Mouse (Mus musculus) hindbrain, embryonic 12.5 days (tissue): ENCODE results near the gene Myt1l. TPM values are rescaled to one million over a fixed set of nuclear protein-coding genes. Genes with fewer than 3 reads are reported as not detected.

Source experiments
- ATAC-seq: fragments of 200-750 bp; cut with Nextera tagmentation; 2 replicates; pipeline ENCODE4 v1.8.0; 2017; ENCODE audit warnings: moderate TSS enrichment; ENCODE audit not compliant: low FRiP score
- H3K27ac ChIP-seq: fragments of 300-500 bp; sonication (generic); 2 replicates; pipeline ENCODE4 v1.5.1; 2016; ENCODE audit warnings: mild to moderate bottlenecking
- H3K27me3 ChIP-seq: fragments of 300-500 bp; sonication (generic); 2 replicates; pipeline ENCODE4 v1.6.1; 2016; ENCODE audit warnings: mild to moderate bottlenecking
- H3K36me3 ChIP-seq: fragments of 300-500 bp; sonication (generic); 2 replicates; pipeline ENCODE4 v1.6.1; 2016; ENCODE audit warnings: mild to moderate bottlenecking
- H3K4me1 ChIP-seq: fragments of 300-500 bp; sonication (generic); 2 replicates; pipeline ENCODE4 v1.6.1; 2016
- H3K4me2 ChIP-seq: fragments of 300-500 bp; sonication (generic); replicated peaks from 2 replicates; pipeline ENCODE4 v1.6.1; 2016; ENCODE audit warnings: mild to moderate bottlenecking
- H3K4me3 ChIP-seq: fragments of 300-500 bp; sonication (generic); 2 replicates; pipeline ENCODE4 v1.5.1; 2016; ENCODE audit warnings: mild to moderate bottlenecking
- H3K9ac ChIP-seq: fragments of 300-500 bp; sonication (generic); 2 replicates; pipeline ENCODE4 v1.6.1; 2016; ENCODE audit warnings: mild to moderate bottlenecking, moderate library complexity
- H3K9me3 ChIP-seq: fragments of 300-500 bp; sonication (generic); replicated peaks from 2 replicates; pipeline ENCODE4 v1.6.1; 2016; ENCODE audit warnings: mild to moderate bottlenecking
- WGBS: fragments of 180-500 bp; shearing (Covaris S2); methylation state at CpG from one replicate; pipeline ENCODE4 v1.1.7; 2016; 5-methylcytosine and 5-hydroxymethylcytosine counted together
- polyA plus RNA-seq: library from polyadenylated mRNA; unstranded; fragments of >200 nt; fragmentation: Nextera tagmentation; extraction: Ambion mirVana; gene quantifications from 2 replicates; pipeline ENCODE4 v1.2.1, GENCODE M21; 2016

Myt1l gene
- polyA plus RNA-seq, 1 experiment from 2014 or later: 58.2 TPM

DNA sequence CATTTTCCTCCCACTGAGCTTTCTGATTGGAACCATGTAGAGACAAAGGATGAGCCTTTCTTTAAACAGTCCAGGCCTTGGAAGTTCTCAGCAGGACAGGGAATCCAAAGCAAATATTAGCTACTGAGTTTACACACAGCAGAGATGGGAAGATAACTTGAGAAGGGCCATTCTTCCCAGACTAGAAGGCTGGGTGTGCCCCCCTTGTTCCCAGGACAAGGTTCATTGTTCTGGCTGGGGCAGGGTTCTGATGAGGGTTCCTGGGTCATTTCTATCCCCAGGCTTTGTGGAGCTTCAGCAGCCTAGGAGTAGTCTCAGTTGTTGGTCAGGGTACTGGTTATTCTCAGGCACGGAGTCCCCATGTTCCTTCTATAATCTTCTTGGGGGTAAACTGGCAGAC lies 432.9 kb downstream of the Myt1l start:
- Histone ChIP-seq H3K36me3 (peaks cover 3% of the 10 kb centered on the region; the same call in 1 of the 2 replicates), H3K9me3 (no peaks in the 10 kb centered on the region), H3K4me1 (peaks cover 23% of the 10 kb centered on the region), H3K27me3 (no peaks in the 10 kb centered on the region), H3K27ac (no peak overlapping the region), H3K4me2 (no peak overlapping the region), H3K9ac (no peak overlapping the region), H3K4me3 (no peak overlapping the region)
- 97% methylated on average over 1 of the region's 1 CpGs for WGBS
- ATAC-seq: no peak

GRCm38 (mm10) chr12:29965016-29965415 lies 436.8 kb downstream of the Myt1l start:
- Histone ChIP-seq H3K4me2 (no peak overlapping the region), H3K4me3 (no peak overlapping the region), H3K9ac (no peak overlapping the region), H3K27me3 (no peaks in the 10 kb centered on the region), H3K36me3 (peaks cover 3% of the 10 kb centered on the region; the same call in 1 of the 2 replicates), H3K9me3 (no peaks in the 10 kb centered on the region), H3K4me1 (peaks cover 14% of the 10 kb centered on the region), H3K27ac (no peak overlapping the region)
- no peak for ATAC-seq
- WGBS: 91% methylated on average over 6 of the region's 6 CpGs

DNA sequence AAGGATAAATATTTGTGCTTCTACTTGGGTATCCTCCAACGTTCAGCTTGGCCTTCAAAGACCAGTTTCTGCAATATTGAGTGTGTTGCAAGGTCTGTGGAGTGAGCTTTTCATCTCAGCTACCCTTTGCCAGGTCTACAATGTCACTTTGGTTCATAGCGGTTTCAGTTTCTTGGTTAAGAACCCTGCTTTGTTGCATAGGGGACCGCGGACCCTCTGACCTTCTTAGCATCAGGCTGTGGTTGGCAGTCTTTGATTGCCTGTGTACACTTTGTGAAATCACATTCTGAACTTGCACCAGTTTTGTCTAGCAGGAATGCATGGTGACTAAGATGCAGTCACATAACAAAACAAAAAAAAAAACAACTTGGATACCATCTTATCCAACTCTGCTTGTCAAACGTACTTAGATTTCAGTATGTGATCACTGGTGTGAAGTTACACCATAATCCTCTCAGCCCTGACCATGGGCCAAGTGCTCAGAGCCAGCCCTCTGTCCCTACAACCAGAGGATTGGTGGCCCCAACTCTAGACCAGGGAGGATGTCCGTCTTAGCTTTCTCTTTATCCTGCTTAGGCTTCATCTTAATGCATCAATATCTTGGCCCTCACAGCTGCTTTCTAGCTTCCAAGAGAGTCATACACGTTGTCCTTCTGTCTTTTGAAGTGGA lies 443.7 kb downstream of the Myt1l start:
- Histone ChIP-seq H3K27me3 (no peaks in the 10 kb centered on the region), H3K4me2 (no peak overlapping the region), H3K4me1 (no peaks in the 10 kb centered on the region), H3K27ac (no peak overlapping the region), H3K36me3 (peaks cover 20% of the 10 kb centered on the region), H3K4me3 (no peak overlapping the region), H3K9me3 (no peaks in the 10 kb centered on the region), H3K9ac (no peak overlapping the region)
- WGBS: 91% methylated on average over 7 of the region's 7 CpGs
- ATAC-seq: no peak

GRCm38 (mm10) chr12:29972533-29972932 lies 444.3 kb downstream of the Myt1l start:
- peaks cover 23% of the 10 kb centered on the region for H3K36me3 ChIP-seq
- no peak overlapping the region for H3K9ac ChIP-seq
- WGBS: 84% methylated on average over 6 of the region's 6 CpGs
- no peaks in the 10 kb centered on the region for H3K27me3 ChIP-seq
- H3K4me1 ChIP-seq: no peaks in the 10 kb centered on the region
- no peak overlapping the region for H3K27ac ChIP-seq
- ATAC-seq: no peak
- no peak overlapping the region for H3K4me2 ChIP-seq
- H3K9me3 ChIP-seq: no peaks in the 10 kb centered on the region
- no peak overlapping the region for H3K4me3 ChIP-seq
